ENCODE assay signal across 10 mouse cellular contexts in genomic region chr6:6289806-6290205, GRCm38 (mm10).
A peak's percentile ranks its signal among the peaks of the same experiment; 100 is the strongest.
DNase-seq lines count a peak whose midpoint lies in the region; ATAC-seq and TF ChIP-seq lines count a peak whose summit lies in the region.
"Had no signal": no experiment of that assay in that cellular context is flagged by ENCODE, and none has a peak within 500 bp of the region (broad histone marks: within the 10 kb centered on the region; RNA-seq: fewer than 3 reads in every experiment).

No protein-coding gene starts in this region.

- no peak overlapping the region for H3K27ac ChIP-seq in midbrain, embryonic 10.5 days (replicated peaks)
- no peak overlapping the region for H3K27ac ChIP-seq in midbrain, embryonic 16.5 days (ENCODE audit: low read length)
- no peak overlapping the region for H3K27ac ChIP-seq in hindbrain, postnatal 0 days
- H3K27ac ChIP-seq in limb, embryonic 10.5 days, result no peak overlapping the region
- H3K27ac ChIP-seq in neural tube, embryonic 12.5 days, result no peak overlapping the region

- H3K4me1 ChIP-seq in midbrain, embryonic 10.5 days, result 0 out of 2 replicates have a peak, but pooled peaks cover 3% of the 10 kb centered on the region
- H3K4me1 ChIP-seq in midbrain, embryonic 16.5 days (ENCODE audit: control insufficient read depth, insufficient read depth, low read length), result no peaks in the 10 kb centered on the region
- no peaks in the 10 kb centered on the region for H3K4me1 ChIP-seq in hindbrain, postnatal 0 days (ENCODE audit: insufficient read depth, low read length)
- H3K4me1 ChIP-seq in limb, embryonic 10.5 days, result peaks cover 9% of the 10 kb centered on the region
- H3K4me1 ChIP-seq in neural tube, embryonic 12.5 days, result 0 out of 2 replicates have a peak, but pooled peaks cover 4% of the 10 kb centered on the region
- H3K4me1 ChIP-seq: megakaryocyte, embryonic 14.5 days had no signal

- TF ChIP-seq CTCF in hindbrain, postnatal 0 days (IDR thresholded peaks at IDR 0.05; ENCODE audit: low read depth), result peak; percentile 75

- H3K36me3 ChIP-seq in midbrain, embryonic 10.5 days, result no peaks in the 10 kb centered on the region
- H3K36me3 ChIP-seq in midbrain, embryonic 16.5 days (ENCODE audit: control insufficient read depth, insufficient read depth, low read length), result no peaks in the 10 kb centered on the region
- no peaks in the 10 kb centered on the region for H3K36me3 ChIP-seq in hindbrain, postnatal 0 days (ENCODE audit: insufficient read depth, low read length)
- no peaks in the 10 kb centered on the region for H3K36me3 ChIP-seq in limb, embryonic 10.5 days
- no peaks in the 10 kb centered on the region for H3K36me3 ChIP-seq in neural tube, embryonic 12.5 days

- no peak overlapping the region for H3K4me3 ChIP-seq in midbrain, embryonic 10.5 days
- H3K4me3 ChIP-seq in midbrain, embryonic 16.5 days (ENCODE audit: low read depth, low read length), result no peak overlapping the region
- H3K4me3 ChIP-seq in hindbrain, postnatal 0 days (ENCODE audit: low read length), result no peak overlapping the region
- no peak overlapping the region for H3K4me3 ChIP-seq in limb, embryonic 10.5 days
- no peak overlapping the region for H3K4me3 ChIP-seq in neural tube, embryonic 12.5 days
- H3K4me3 ChIP-seq: erythroblast, embryonic 14.5 days; megakaryocyte, embryonic 14.5 days had no signal

- WGBS in midbrain, embryonic 10.5 days, result 30% methylated on average over 6 of the region's 6 CpGs
- WGBS in midbrain, embryonic 16.5 days, result 32% methylated on average over 6 of the region's 6 CpGs
- 29% methylated on average over 6 of the region's 6 CpGs for WGBS in hindbrain, postnatal 0 days
- 26% methylated on average over 6 of the region's 6 CpGs for WGBS in limb, embryonic 10.5 days
- 27% methylated on average over 6 of the region's 6 CpGs for WGBS in neural tube, embryonic 12.5 days

- no peak overlapping the region for H3K4me2 ChIP-seq in midbrain, embryonic 16.5 days (ENCODE audit: low read length)
- no peak overlapping the region for H3K4me2 ChIP-seq in hindbrain, postnatal 0 days (ENCODE audit: low read depth, low read length)
- H3K4me2 ChIP-seq in neural tube, embryonic 12.5 days (replicated peaks), result no peak overlapping the region

- DNase-seq in midbrain, embryonic 10.5 days (ENCODE audit: low spot score), result peak; percentile 59
- DNase-seq in adrenal gland, adult 18-20 months (ENCODE audit: low spot score in 2 of 2), result peak; percentile 39 to 42
- peak; percentile 71 for DNase-seq in hindbrain, postnatal 0 days (ENCODE audit: low spot score)
- peak; percentile 74 for DNase-seq in limb, embryonic 10.5 days (ENCODE audit: low spot score)

- ATAC-seq in midbrain, embryonic 16.5 days, result no peak
- ATAC-seq in common myeloid progenitor, adult 5-6 weeks (replicated peaks; ENCODE audit: low read depth, poor library complexity, severe bottlenecking), result peak; percentile 63; the same call in 1 of the 2 replicates
- ATAC-seq in hindbrain, postnatal 0 days, result no peak
- 0 out of 2 replicates have a peak, but pooled peaks have one; percentile 46 for ATAC-seq in neural tube, embryonic 12.5 days (ENCODE audit: low FRiP score, low read depth)
- no peak for ATAC-seq in inflammation-experienced regulatory T-cells, adult 6 months

- no peaks in the 10 kb centered on the region for H3K27me3 ChIP-seq in midbrain, embryonic 10.5 days (ENCODE audit: low read depth, poor library complexity, severe bottlenecking)
- H3K27me3 ChIP-seq in midbrain, embryonic 16.5 days (ENCODE audit: control insufficient read depth, insufficient read depth, low read depth, low read length), result no peaks in the 10 kb centered on the region
- H3K27me3 ChIP-seq in hindbrain, postnatal 0 days (ENCODE audit: insufficient read depth, low read length), result no peaks in the 10 kb centered on the region
- no peaks in the 10 kb centered on the region for H3K27me3 ChIP-seq in limb, embryonic 10.5 days (ENCODE audit: low read depth, poor library complexity, severe bottlenecking)
- no peaks in the 10 kb centered on the region for H3K27me3 ChIP-seq in neural tube, embryonic 12.5 days (replicated peaks)

- no peaks in the 10 kb centered on the region for H3K9me3 ChIP-seq in midbrain, embryonic 10.5 days (replicated peaks)
- H3K9me3 ChIP-seq in midbrain, embryonic 16.5 days (replicated peaks; ENCODE audit: control insufficient read depth, low read length, poor library complexity, severe bottlenecking), result no peaks in the 10 kb centered on the region
- no peaks in the 10 kb centered on the region for H3K9me3 ChIP-seq in hindbrain, postnatal 0 days (ENCODE audit: low read length)
- H3K9me3 ChIP-seq in limb, embryonic 10.5 days (replicated peaks), result no peaks in the 10 kb centered on the region
- H3K9me3 ChIP-seq in neural tube, embryonic 12.5 days, result no peaks in the 10 kb centered on the region

- no peak overlapping the region for H3K9ac ChIP-seq in midbrain, embryonic 16.5 days (ENCODE audit: low read depth, low read length)
- no peak overlapping the region for H3K9ac ChIP-seq in hindbrain, postnatal 0 days (replicated peaks; ENCODE audit: low read length)
- H3K9ac ChIP-seq in neural tube, embryonic 12.5 days, result no peak overlapping the region

Comparison
In these comparisons a context has a peak if more than half of its experiments do, and no peak if none do; other contexts are left out.
1. ATAC-seq: peak in common myeloid progenitor, adult 5-6 weeks (single experiment) and neural tube, embryonic 12.5 days (single experiment); none in midbrain, embryonic 16.5 days (single experiment), hindbrain, postnatal 0 days (single experiment) and inflammation-experienced regulatory T-cells, adult 6 months (single experiment).
2. Peak in every context shown above with its lines, with median percentiles within 50 percentile points of each other: DNase-seq.